20 mouse cellular contexts compared by ENCODE assay signal in genomic region chr12:109538641-109539040, GRCm38 (mm10).
DNase-seq lines count a peak whose midpoint lies in the region; ATAC-seq and TF ChIP-seq lines count a peak whose summit lies in the region.
"Had no signal": no experiment of that assay in that cellular context is flagged by ENCODE, and none has a peak within 500 bp of the region (broad histone marks: within the 10 kb centered on the region; RNA-seq: fewer than 3 reads in every experiment).

No protein-coding gene starts in this region.

- H3K9me3 ChIP-seq in hindbrain, embryonic 16.5 days (ENCODE audit: control insufficient read depth, low read length), result peaks cover 21% of the 10 kb centered on the region
- peaks cover 68% of the 10 kb centered on the region for H3K9me3 ChIP-seq in hindbrain, embryonic 10.5 days
- peaks cover 4% of the 10 kb centered on the region; the same call in 1 of the 2 replicates for H3K9me3 ChIP-seq in midbrain, postnatal 0 days (ENCODE audit: low read length)
- H3K9me3 ChIP-seq in midbrain, embryonic 14.5 days (ENCODE audit: control insufficient read depth, low read length), result peaks cover 20% of the 10 kb centered on the region
- H3K9me3 ChIP-seq in embryonic facial prominence, embryonic 11.5 days (replicated peaks; ENCODE audit: control insufficient read depth, low read length), result peaks cover 16% of the 10 kb centered on the region

- H3K9ac ChIP-seq in hindbrain, embryonic 16.5 days (ENCODE audit: low read depth, low read length), result no peak overlapping the region
- H3K9ac ChIP-seq in midbrain, postnatal 0 days (replicated peaks; ENCODE audit: low read length, poor library complexity, severe bottlenecking), result no peak overlapping the region
- no peak overlapping the region for H3K9ac ChIP-seq in midbrain, embryonic 14.5 days (replicated peaks; ENCODE audit: low read length)
- no peak overlapping the region for H3K9ac ChIP-seq in embryonic facial prominence, embryonic 11.5 days (replicated peaks; ENCODE audit: low read length)
- H3K9ac ChIP-seq: liver, embryonic 15.5 days; neural tube, embryonic 13.5 days had no signal

- no peaks in the 10 kb centered on the region for H3K27me3 ChIP-seq in hindbrain, embryonic 16.5 days (replicated peaks; ENCODE audit: control insufficient read depth, insufficient read depth, low read length)
- peaks cover 11% of the 10 kb centered on the region for H3K27me3 ChIP-seq in hindbrain, embryonic 10.5 days (ENCODE audit: insufficient read depth, poor library complexity, severe bottlenecking)
- no peaks in the 10 kb centered on the region for H3K27me3 ChIP-seq in midbrain, postnatal 0 days (ENCODE audit: insufficient read depth, low read length)
- H3K27me3 ChIP-seq in midbrain, embryonic 14.5 days (ENCODE audit: control insufficient read depth, insufficient read depth, low read length), result no peaks in the 10 kb centered on the region
- H3K27me3 ChIP-seq in embryonic facial prominence, embryonic 11.5 days (ENCODE audit: control insufficient read depth, insufficient read depth, low read length), result no peaks in the 10 kb centered on the region
- H3K27me3 ChIP-seq: neural tube, embryonic 13.5 days had no signal

- no peak for ATAC-seq in hindbrain, embryonic 16.5 days
- ATAC-seq in midbrain, postnatal 0 days (ENCODE audit: low FRiP score), result no peak
- no peak for ATAC-seq in midbrain, embryonic 14.5 days (ENCODE audit: low FRiP score, low TSS enrichment)
- ATAC-seq in embryonic facial prominence, embryonic 11.5 days (replicated peaks; ENCODE audit: insufficient number of reproducible peaks, low FRiP score, low TSS enrichment, low read depth), result no peak
- ATAC-seq in megakaryocyte-erythroid progenitor cell, adult 5-6 weeks (replicated peaks; ENCODE audit: low FRiP score, low TSS enrichment, poor library complexity, severe bottlenecking), result no peak
- ATAC-seq: CD4-positive, CD25-positive, alpha-beta regulatory T cell, adult 4 months; forebrain, embryonic 16.5 days had no signal

- DNase-seq in hindbrain, embryonic 10.5 days (ENCODE audit: low spot score), result no peak
- no peak for DNase-seq in midbrain, postnatal 0 days (ENCODE audit: low spot score)
- no peak for DNase-seq in midbrain, embryonic 14.5 days
- DNase-seq in embryonic facial prominence, embryonic 11.5 days (ENCODE audit: low spot score), result peak; percentile 60
- no peak for DNase-seq in spleen, adult 18-20 months
- DNase-seq: gastrocnemius, postnatal 10 days; heart, adult 2 months; heart, postnatal 10 days; kidney, adult 11 months; kidney, postnatal 25 days; layer of hippocampus, adult 9-11 months; lung, postnatal 36 days; thymus, adult 18-20 months had no signal

- H3K4me3 ChIP-seq in hindbrain, embryonic 16.5 days (ENCODE audit: low read length), result no peak overlapping the region
- H3K4me3 ChIP-seq in hindbrain, embryonic 10.5 days, result no peak overlapping the region
- no peak overlapping the region for H3K4me3 ChIP-seq in midbrain, postnatal 0 days (ENCODE audit: low read depth, low read length)
- H3K4me3 ChIP-seq in midbrain, embryonic 14.5 days (replicated peaks; ENCODE audit: low read depth, low read length), result no peak overlapping the region
- no peak overlapping the region for H3K4me3 ChIP-seq in embryonic facial prominence, embryonic 11.5 days (ENCODE audit: low read depth, low read length)
- H3K4me3 ChIP-seq: erythroblast, embryonic 14.5 days; heart, adult 2 months; liver, embryonic 15.5 days had no signal

- no peak overlapping the region for H3K4me2 ChIP-seq in hindbrain, embryonic 16.5 days (ENCODE audit: low read length)
- no peak overlapping the region for H3K4me2 ChIP-seq in midbrain, postnatal 0 days (ENCODE audit: low read depth, low read length, poor library complexity, severe bottlenecking)
- H3K4me2 ChIP-seq in midbrain, embryonic 14.5 days (ENCODE audit: low read length), result no peak overlapping the region
- no peak overlapping the region for H3K4me2 ChIP-seq in embryonic facial prominence, embryonic 11.5 days (ENCODE audit: low read depth, low read length)
- H3K4me2 ChIP-seq: liver, embryonic 15.5 days had no signal

- H3K27ac ChIP-seq in hindbrain, embryonic 16.5 days (ENCODE audit: low read depth, low read length), result peak overlapping the region; percentile 32
- no peak overlapping the region for H3K27ac ChIP-seq in hindbrain, embryonic 10.5 days
- peak overlapping the region; percentile 91; the same call in 1 of the 2 replicates for H3K27ac ChIP-seq in midbrain, postnatal 0 days (ENCODE audit: low read depth, low read length)
- H3K27ac ChIP-seq in midbrain, embryonic 14.5 days (replicated peaks; ENCODE audit: low read depth, low read length), result no peak overlapping the region
- H3K27ac ChIP-seq in embryonic facial prominence, embryonic 11.5 days (replicated peaks; ENCODE audit: low read depth, low read length), result 0 out of 2 replicates have a peak overlapping the region, but pooled peaks have one; percentile 31
- H3K27ac ChIP-seq: heart, adult 2 months; liver, embryonic 15.5 days had no signal

- WGBS in hindbrain, embryonic 16.5 days, result 85% methylated on average over 3 of the region's 3 CpGs
- 81% methylated on average over 3 of the region's 3 CpGs for WGBS in hindbrain, embryonic 10.5 days
- WGBS in midbrain, postnatal 0 days, result 83% methylated on average over 3 of the region's 3 CpGs
- 88% methylated on average over 3 of the region's 3 CpGs for WGBS in midbrain, embryonic 14.5 days
- 57% methylated on average over 3 of the region's 3 CpGs for WGBS in embryonic facial prominence, embryonic 11.5 days

- no peaks in the 10 kb centered on the region for H3K36me3 ChIP-seq in hindbrain, embryonic 16.5 days (ENCODE audit: control insufficient read depth, insufficient read depth, low read length)
- peaks cover 12% of the 10 kb centered on the region for H3K36me3 ChIP-seq in hindbrain, embryonic 10.5 days
- H3K36me3 ChIP-seq in midbrain, postnatal 0 days (ENCODE audit: insufficient read depth, low read length), result no peaks in the 10 kb centered on the region
- H3K36me3 ChIP-seq in midbrain, embryonic 14.5 days (ENCODE audit: control insufficient read depth, insufficient read depth, low read length), result no peaks in the 10 kb centered on the region
- H3K36me3 ChIP-seq in embryonic facial prominence, embryonic 11.5 days (replicated peaks; ENCODE audit: control insufficient read depth, insufficient read depth, low read depth, low read length), result no peaks in the 10 kb centered on the region
- H3K36me3 ChIP-seq: liver, embryonic 15.5 days; neural tube, embryonic 13.5 days had no signal

- no peaks in the 10 kb centered on the region for H3K4me1 ChIP-seq in hindbrain, embryonic 16.5 days (ENCODE audit: control insufficient read depth, insufficient read depth, low read depth, low read length)
- peaks cover 16% of the 10 kb centered on the region; the same call in 1 of the 2 replicates for H3K4me1 ChIP-seq in hindbrain, embryonic 10.5 days (replicated peaks)
- H3K4me1 ChIP-seq in midbrain, postnatal 0 days (ENCODE audit: insufficient read depth, low read length), result no peaks in the 10 kb centered on the region
- no peaks in the 10 kb centered on the region for H3K4me1 ChIP-seq in midbrain, embryonic 14.5 days (ENCODE audit: control insufficient read depth, insufficient read depth, low read length)
- no peaks in the 10 kb centered on the region for H3K4me1 ChIP-seq in embryonic facial prominence, embryonic 11.5 days (ENCODE audit: control insufficient read depth, insufficient read depth, low read length)

- TF ChIP-seq CTCF in midbrain, postnatal 0 days (IDR thresholded peaks at IDR 0.05), result no peak

Comparison
In these comparisons a context has a peak if more than half of its experiments do, and no peak if none do; other contexts are left out.
1. H3K27ac ChIP-seq: peak in hindbrain, embryonic 16.5 days (single experiment), midbrain, postnatal 0 days (single experiment) and embryonic facial prominence, embryonic 11.5 days (single experiment); none in hindbrain, embryonic 10.5 days (single experiment) and midbrain, embryonic 14.5 days (single experiment).